Mouse (Mus musculus) olfactory bulb, adult 2 months (tissue): ENCODE data around the gene Zfp800.

Experiments
- CTCF ChIP-seq: fragments of 200-500 bp; IDR thresholded peaks from 2 replicates; pipeline ENCODE4 v1.5.1; 2012; ENCODE audit warnings: low read depth, mild to moderate bottlenecking, low read length, moderate library complexity; ENCODE audit not compliant: insufficient read depth
- POLR2A ChIP-seq: fragments of 200-500 bp; IDR thresholded peaks from 2 replicates; pipeline ENCODE4 v1.6.1; 2012; ENCODE audit warnings: mild to moderate bottlenecking, low read depth, low read length, moderate library complexity; ENCODE audit not compliant: insufficient read depth

DNA sequence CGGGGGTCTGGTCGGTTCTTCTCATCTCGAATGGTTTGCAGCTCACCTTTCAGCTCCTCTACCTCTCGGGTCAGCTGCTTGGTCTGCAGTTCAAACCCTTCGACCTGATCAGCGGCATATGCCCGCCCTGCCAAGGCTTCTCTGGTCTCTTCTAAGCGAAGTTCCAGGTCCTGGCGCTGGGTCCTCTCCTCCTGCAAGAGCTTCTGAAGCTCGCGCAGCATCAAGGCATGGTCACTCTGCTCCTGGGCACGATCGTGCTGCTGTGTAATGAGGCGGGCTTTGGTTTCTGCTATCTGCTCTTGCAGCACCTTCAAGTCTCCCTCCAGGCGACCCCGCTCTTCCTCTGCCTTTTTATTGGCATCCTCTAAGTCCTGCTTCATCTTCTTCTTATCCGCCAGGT lies 22.6 kb upstream of the Zfp800 start:
- TF ChIP-seq CTCF (no peak), POLR2A (no peak)
